Mouse (Mus musculus) stomach, embryonic 14.5 days (tissue): ENCODE results near the gene Gfra1. TPM values are rescaled to one million over a fixed set of nuclear protein-coding genes. Genes with fewer than 3 reads are reported as not detected.

ENCODE experiments used
- ATAC-seq: fragments of 200-750 bp; cut with Nextera tagmentation; 2 replicates; pipeline ENCODE4 v1.8.0; 2017; ENCODE audit warnings: low read depth, moderate TSS enrichment; ENCODE audit not compliant: insufficient number of reproducible peaks, insufficient read depth, low FRiP score
- H3K27ac ChIP-seq: fragments of 300-500 bp; sonication (generic); 2 replicates; pipeline ENCODE4 v1.5.1; 2014; ENCODE audit warnings: mild to moderate bottlenecking, low read length, moderate library complexity, mixed read lengths
- H3K27me3 ChIP-seq: fragments of 300-500 bp; sonication (generic); 2 replicates; pipeline ENCODE4 v1.6.1; 2014; ENCODE audit warnings: low read length, control low read depth, mixed read lengths; ENCODE audit not compliant: control insufficient read depth, insufficient read depth
- H3K36me3 ChIP-seq: fragments of 300-500 bp; sonication (generic); 2 replicates; pipeline ENCODE4 v1.6.1; 2014; ENCODE audit warnings: mild to moderate bottlenecking, control low read depth, low read length, moderate library complexity, mixed read lengths; ENCODE audit not compliant: control insufficient read depth, insufficient read depth
- H3K4me1 ChIP-seq: fragments of 300-500 bp; sonication (generic); 2 replicates; pipeline ENCODE4 v1.6.1; 2014; ENCODE audit warnings: low read length, control low read depth, mixed read lengths; ENCODE audit not compliant: control insufficient read depth, insufficient read depth
- H3K4me2 ChIP-seq: fragments of 300-500 bp; sonication (generic); replicated peaks from 2 replicates; pipeline ENCODE4 v1.6.1; 2014; ENCODE audit warnings: low read depth, low read length, control low read depth
- H3K4me3 ChIP-seq: fragments of 300-500 bp; sonication (generic); 2 replicates; pipeline ENCODE4 v1.5.1; 2014; ENCODE audit warnings: low read depth, low read length, control low read depth
- H3K9ac ChIP-seq: fragments of 300-500 bp; sonication (generic); replicated peaks from 2 replicates; pipeline ENCODE4 v1.6.1; 2014; ENCODE audit warnings: low read depth, mild to moderate bottlenecking, control low read depth, low read length, moderate library complexity, mixed read lengths
- H3K9me3 ChIP-seq: fragments of 300-500 bp; sonication (generic); 2 replicates; pipeline ENCODE4 v1.6.1; 2016; ENCODE audit warnings: low read depth, low read length, control low read depth; ENCODE audit not compliant: control insufficient read depth
- WGBS: fragments of 180-500 bp; shearing (Covaris S2); extraction: QIAGEN DNeasy Blood & Tissue Kit; methylation state at CpG from one replicate; pipeline ENCODE4 v1.1.7; 2014; 5-methylcytosine and 5-hydroxymethylcytosine counted together
- polyA plus RNA-seq: library from polyadenylated mRNA; unstranded; fragments of >200 nt; fragmentation: Nextera tagmentation; extraction: Ambion mirVana; gene quantifications from 2 replicates; pipeline ENCODE4 v1.2.1, GENCODE M21; 2014

Gene Gfra1
- polyA plus RNA-seq, 1 experiment from 2014 or later = 66.3 TPM

DNA sequence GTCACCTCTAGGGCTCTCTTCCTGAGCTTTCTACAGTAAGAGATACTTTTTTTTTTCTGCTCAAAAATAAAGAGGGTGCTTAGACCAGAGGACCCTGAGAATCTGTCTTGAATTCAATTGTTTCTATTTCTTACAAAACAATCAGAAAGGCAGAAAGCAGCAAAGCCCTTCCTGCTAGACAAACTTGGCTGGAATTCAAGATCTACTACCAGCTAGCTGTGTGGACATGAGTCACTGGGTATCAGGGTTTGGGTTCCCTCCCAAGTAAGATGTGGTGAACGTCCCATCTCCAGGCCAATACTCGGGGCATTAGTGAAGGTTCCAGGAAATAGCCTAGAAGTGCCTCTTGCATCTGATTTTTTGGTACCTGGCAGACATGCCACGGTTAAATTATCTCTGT is 18.8 kb downstream of the Gfra1 start:
- Histone ChIP-seq H3K9me3 (no peaks in the 10 kb centered on the region), H3K27me3 (no peaks in the 10 kb centered on the region), H3K4me3 (no peak overlapping the region), H3K9ac (no peak overlapping the region), H3K4me1 (peaks cover 22% of the 10 kb centered on the region), H3K27ac (no peak overlapping the region), H3K36me3 (no peaks in the 10 kb centered on the region), H3K4me2 (no peak overlapping the region)
- 68% methylated on average over 3 of the region's 3 CpGs for WGBS
- ATAC-seq = no peak

DNA sequence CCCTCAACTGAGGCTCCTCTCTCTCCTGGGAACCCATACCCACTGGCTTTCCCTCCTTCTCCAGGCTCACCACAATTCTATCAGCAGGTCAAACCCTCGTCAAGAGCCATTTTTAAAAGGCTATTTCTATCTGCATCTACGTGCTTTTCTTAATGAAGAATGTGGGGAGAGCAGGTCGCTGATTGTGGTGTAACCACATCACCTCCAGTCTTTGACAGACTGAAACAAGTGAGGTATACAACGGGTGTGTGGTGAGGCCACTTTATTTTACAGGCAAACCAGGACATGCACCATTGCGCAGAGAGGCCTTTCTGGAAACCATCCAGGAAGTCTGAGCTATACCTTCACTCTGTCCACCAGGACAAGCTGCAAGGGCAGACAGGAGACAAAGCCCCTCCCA is 19.8 kb downstream of the Gfra1 start:
- WGBS = 60% methylated on average over 5 of the region's 5 CpGs
- H3K27ac ChIP-seq = no peak overlapping the region
- ATAC-seq = no peak

DNA sequence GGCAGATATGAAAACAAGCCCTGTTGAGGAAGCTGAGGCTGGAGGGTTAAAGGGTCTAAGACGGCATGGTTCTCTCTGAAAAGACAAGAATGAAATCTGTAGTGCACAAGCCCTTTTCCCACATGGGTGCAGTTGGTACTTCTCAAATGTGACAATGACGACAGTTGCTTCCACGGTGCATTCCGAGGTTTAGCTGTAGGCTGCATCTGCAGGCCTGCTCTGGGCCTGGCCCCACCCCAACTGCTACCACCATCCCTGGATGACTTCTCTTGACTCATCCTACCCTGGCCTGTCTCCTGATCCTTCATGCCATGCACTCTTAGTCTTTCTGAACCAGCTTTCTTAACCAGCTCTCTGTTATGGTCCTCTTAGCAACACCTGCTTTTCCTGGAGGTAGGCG is 22.9 kb downstream of the Gfra1 start:
- Histone ChIP-seq H3K4me3 (no peak overlapping the region), H3K4me2 (no peak overlapping the region), H3K4me1 (peaks cover 18% of the 10 kb centered on the region), H3K27me3 (no peaks in the 10 kb centered on the region), H3K27ac (no peak overlapping the region), H3K9me3 (no peaks in the 10 kb centered on the region), H3K9ac (no peak overlapping the region), H3K36me3 (no peaks in the 10 kb centered on the region)
- 70% methylated on average over 5 of the region's 5 CpGs for WGBS
- ATAC-seq = no peak

More for the DNA sequence above, 19.8 kb downstream of the Gfra1 start:
- no peak overlapping the region for H3K4me2 ChIP-seq
- H3K36me3 ChIP-seq = no peaks in the 10 kb centered on the region
- H3K9ac ChIP-seq = no peak overlapping the region
- H3K4me1 ChIP-seq = peaks cover 22% of the 10 kb centered on the region
- H3K4me3 ChIP-seq = no peak overlapping the region
- no peaks in the 10 kb centered on the region for H3K27me3 ChIP-seq
- H3K9me3 ChIP-seq = no peaks in the 10 kb centered on the region

DNA sequence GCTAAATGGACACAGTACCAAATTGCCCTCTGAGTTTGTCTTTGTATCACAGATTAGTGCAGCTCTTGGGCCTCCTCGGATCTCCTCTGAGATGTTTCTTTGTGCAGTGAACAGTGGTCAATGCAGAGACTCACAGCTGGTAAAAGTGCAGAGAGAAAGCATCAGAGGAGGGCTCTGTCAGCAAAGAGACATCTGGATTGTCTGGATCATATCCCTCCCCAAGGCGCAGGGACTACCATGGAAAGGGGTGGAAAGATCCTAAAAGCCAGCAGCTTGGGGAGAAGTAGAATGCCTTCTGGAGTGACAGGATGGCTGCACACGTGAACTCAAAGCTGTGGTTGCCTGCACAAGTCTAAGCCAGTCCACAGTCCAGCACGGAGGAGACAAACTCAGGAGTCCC is 27.2 kb downstream of the Gfra1 start:
- Histone ChIP-seq H3K9me3 (no peaks in the 10 kb centered on the region), H3K9ac (no peak overlapping the region), H3K36me3 (no peaks in the 10 kb centered on the region), H3K4me1 (no peaks in the 10 kb centered on the region), H3K4me3 (no peak overlapping the region), H3K27me3 (no peaks in the 10 kb centered on the region), H3K4me2 (no peak overlapping the region), H3K27ac (no peak overlapping the region)
- 89% methylated on average over 4 of the region's 4 CpGs for WGBS
- ATAC-seq = no peak

DNA sequence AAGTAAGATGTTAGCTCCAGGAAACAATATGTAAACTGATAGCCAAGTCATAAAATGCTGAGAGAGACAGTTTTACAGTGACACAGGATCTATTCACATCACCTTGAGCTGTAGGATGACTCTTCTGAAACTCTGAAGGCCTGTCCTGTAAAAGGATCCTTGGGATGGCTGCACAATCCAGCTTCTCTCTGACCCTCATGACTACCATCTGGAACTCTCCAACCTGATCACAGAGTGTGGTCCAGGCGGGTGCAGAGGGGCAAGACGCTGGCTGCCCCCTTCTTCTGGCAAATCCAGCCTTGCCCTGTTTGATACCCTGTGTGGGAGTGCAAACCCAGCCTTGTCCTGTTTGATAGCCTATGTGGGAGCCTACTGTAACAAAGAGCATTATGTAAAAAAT is 28.4 kb downstream of the Gfra1 start:
- H3K9ac ChIP-seq = no peak overlapping the region
- H3K4me1 ChIP-seq = no peaks in the 10 kb centered on the region
- no peaks in the 10 kb centered on the region for H3K27me3 ChIP-seq
- WGBS = 88% methylated on average over 2 of the region's 2 CpGs
- no peak overlapping the region for H3K27ac ChIP-seq
- ATAC-seq = no peak
- H3K4me3 ChIP-seq = no peak overlapping the region
- no peaks in the 10 kb centered on the region for H3K36me3 ChIP-seq
- H3K9me3 ChIP-seq = no peaks in the 10 kb centered on the region
- no peak overlapping the region for H3K4me2 ChIP-seq

DNA sequence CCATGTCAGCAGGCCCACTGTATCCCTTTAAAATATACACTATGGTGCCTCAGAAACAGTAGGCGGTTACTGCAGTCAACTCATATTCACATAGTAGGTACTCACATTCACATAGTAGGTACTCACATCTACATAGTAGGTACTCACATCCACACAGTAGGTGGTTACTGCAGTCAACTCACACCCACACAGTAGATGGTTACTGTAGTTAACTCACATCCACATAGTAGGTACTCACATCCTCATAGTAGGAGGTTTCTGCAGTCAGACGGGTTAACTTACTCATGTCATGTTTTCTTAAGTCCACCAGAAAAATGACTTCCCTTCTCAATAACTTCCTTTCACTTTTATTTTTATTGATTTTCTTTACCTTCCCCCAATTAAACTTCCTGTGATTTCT is 30.8 kb downstream of the Gfra1 start:
- ATAC-seq = no peak
- WGBS = 86% methylated on average over 2 of the region's 2 CpGs

DNA sequence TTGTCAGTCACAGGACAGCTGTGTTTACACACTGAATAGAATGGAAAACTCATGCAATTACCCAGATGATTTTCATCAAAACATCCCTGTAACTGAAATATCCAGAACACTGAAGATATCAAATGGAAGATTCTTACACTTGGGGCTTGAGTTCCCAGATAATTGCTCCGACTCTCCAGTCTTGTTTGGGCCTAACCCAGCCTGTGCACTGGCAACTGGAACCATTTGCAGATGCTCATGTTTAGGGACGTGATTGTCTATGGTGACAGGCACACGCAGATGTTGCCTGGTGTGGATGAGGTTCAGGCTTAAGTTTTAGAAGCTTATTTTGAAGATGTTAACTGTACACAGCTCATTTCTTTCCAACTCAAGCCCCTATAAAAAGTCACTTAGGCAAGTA is 31.5 kb downstream of the Gfra1 start:
- WGBS = 57% methylated on average over 3 of the region's 3 CpGs
- H3K9ac ChIP-seq = no peak overlapping the region

More for the DNA sequence above, 30.8 kb downstream of the Gfra1 start:
- Histone ChIP-seq H3K9me3 (no peaks in the 10 kb centered on the region), H3K4me3 (no peak overlapping the region), H3K27ac (no peak overlapping the region), H3K27me3 (no peaks in the 10 kb centered on the region), H3K9ac (no peak overlapping the region), H3K4me1 (peaks cover 8% of the 10 kb centered on the region; the same call in 1 of the 2 replicates), H3K36me3 (no peaks in the 10 kb centered on the region), H3K4me2 (no peak overlapping the region)

DNA sequence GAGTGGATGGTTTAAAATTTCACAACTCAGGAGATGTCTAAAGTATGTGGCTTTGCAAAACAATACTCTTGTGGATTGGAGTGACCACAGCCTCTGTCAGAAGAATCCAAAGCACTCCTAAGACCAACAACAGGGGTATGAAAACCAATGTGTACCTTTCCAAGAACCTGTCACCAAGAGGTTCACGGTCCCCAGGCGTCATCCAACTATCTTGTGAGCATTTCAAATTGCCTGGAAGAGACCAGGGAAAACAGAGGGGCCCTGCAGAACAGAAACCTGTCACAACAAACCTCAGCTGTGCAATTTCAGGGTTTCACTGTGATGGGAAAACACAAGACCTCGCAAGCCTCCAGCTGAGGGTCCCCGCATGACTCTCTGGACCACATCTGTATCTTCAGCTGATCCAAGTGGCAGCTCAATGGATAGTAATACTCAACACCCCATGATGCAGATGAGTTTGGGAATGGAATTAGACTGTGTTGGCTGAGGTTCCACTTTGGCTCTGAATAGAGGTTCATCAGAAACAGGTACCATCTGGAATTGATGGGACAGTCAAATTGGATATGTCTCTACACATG is 32.7 kb downstream of the Gfra1 start:
- 90% methylated on average over 4 of the region's 4 CpGs for WGBS
- no peak overlapping the region for H3K27ac ChIP-seq

More for the DNA sequence above, 31.5 kb downstream of the Gfra1 start:
- peaks cover 15% of the 10 kb centered on the region; the same call in 1 of the 2 replicates for H3K4me1 ChIP-seq
- no peak overlapping the region for H3K4me2 ChIP-seq
- H3K4me3 ChIP-seq = no peak overlapping the region
- no peaks in the 10 kb centered on the region for H3K36me3 ChIP-seq
- ATAC-seq = no peak
- H3K9me3 ChIP-seq = no peaks in the 10 kb centered on the region
- H3K27ac ChIP-seq = no peak overlapping the region
- H3K27me3 ChIP-seq = no peaks in the 10 kb centered on the region

DNA sequence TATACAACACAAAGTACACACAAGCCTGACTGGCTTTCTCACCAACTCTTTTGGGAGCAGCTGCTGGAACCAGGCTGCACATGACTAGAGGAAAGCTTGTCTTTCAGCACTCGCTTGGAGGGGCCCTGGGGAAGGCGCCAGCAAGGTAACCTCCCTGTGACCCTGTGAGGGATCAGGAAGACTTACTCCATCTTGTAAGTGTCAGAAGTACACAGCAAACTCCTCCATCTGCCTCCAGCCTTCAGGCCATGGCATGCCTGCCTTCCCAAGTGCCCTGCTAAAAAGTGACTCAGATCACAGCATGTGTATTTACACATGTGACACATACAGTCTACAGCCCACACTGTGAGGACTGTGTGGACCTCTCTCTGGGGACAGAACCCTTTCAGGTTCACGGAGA is 36.0 kb downstream of the Gfra1 start:
- WGBS = 17% methylated on average over 3 of the region's 3 CpGs
- Histone ChIP-seq H3K36me3 (no peaks in the 10 kb centered on the region), H3K4me3 (no peak overlapping the region), H3K4me1 (peaks cover 16% of the 10 kb centered on the region; the same call in 1 of the 2 replicates), H3K9ac (no peak overlapping the region), H3K9me3 (no peaks in the 10 kb centered on the region; the same call in 1 of the 2 replicates), H3K27me3 (no peaks in the 10 kb centered on the region), H3K4me2 (no peak overlapping the region), H3K27ac (peak overlapping the region; percentile 85)
- peak; percentile 85 for ATAC-seq

More for the DNA sequence above, 32.7 kb downstream of the Gfra1 start:
- H3K9me3 ChIP-seq = no peaks in the 10 kb centered on the region
- H3K4me3 ChIP-seq = no peak overlapping the region
- H3K27me3 ChIP-seq = no peaks in the 10 kb centered on the region
- ATAC-seq = no peak
- no peaks in the 10 kb centered on the region for H3K36me3 ChIP-seq
- no peak overlapping the region for H3K4me2 ChIP-seq
- peaks cover 16% of the 10 kb centered on the region; the same call in 1 of the 2 replicates for H3K4me1 ChIP-seq
- H3K9ac ChIP-seq = no peak overlapping the region
